Mouse (Mus musculus) adrenal gland, adult 18-20 months (tissue): ENCODE measurements around the gene Il10rb. TPM values are rescaled to one million over a fixed set of nuclear protein-coding genes. Genes with fewer than 3 reads are reported as not detected.
"Not testable (repeated sequence)": the region's sequence is repeated elsewhere in the genome, so short reads cannot be mapped to it uniquely, and the experiment has no call there.

ENCODE experiments used
- DNase-seq, 2 experiments: peaks; one replicate each; pipeline ENCODE4 v3.0.0; 2021 to 2022; ENCODE audit warnings: low spot score in 2 of 2
- total RNA-seq, 2 experiments: library from RNA; stranded (reverse); gene quantifications; 1 replicate in 1 of 2; 2 replicates in 1 of 2; pipeline ENCODE4 v1.2.3; 2021

Il10rb gene
- total RNA-seq, 2 experiments from 2014 or later: 176 to 268 TPM

- no peak for DNase-seq
Observed at GRCm38 (mm10) chr16:91413102-91413844, 7.3 kb downstream of the Il10rb start.

- DNase-seq: no peak
Observed at GRCm38 (mm10) chr16:91415391-91416189, 9.6 kb downstream of the Il10rb start.

- no peak for DNase-seq
Observed at GRCm38 (mm10) chr16:91416357-91416756, 10.4 kb downstream of the Il10rb start.

- DNase-seq: no peak
Observed at GRCm38 (mm10) chr16:91416938-91417337, 11.0 kb downstream of the Il10rb start.

GRCm38 (mm10) chr16:91418531-91418930 is 12.6 kb downstream of the Il10rb start:
- no peak for DNase-seq

- no peak for DNase-seq
Observed at GRCm38 (mm10) chr16:91425816-91426215, 19.9 kb downstream of the Il10rb start.

- DNase-seq: no peak
Observed at GRCm38 (mm10) chr16:91426586-91426985, 20.6 kb downstream of the Il10rb start.

- DNase-seq: no peak
Observed at GRCm38 (mm10) chr16:91427461-91427860, 21.5 kb downstream of the Il10rb start.

- no peak for DNase-seq
Observed at GRCm38 (mm10) chr16:91428259-91428865, 22.4 kb downstream of the Il10rb start.

GRCm38 (mm10) chr16:91432720-91433328 is 26.9 kb downstream of the Il10rb start:
- DNase-seq: no peak

- DNase-seq: no peak
Observed at GRCm38 (mm10) chr16:91433329-91433933, 27.5 kb downstream of the Il10rb start.

- DNase-seq: no peak
Observed at GRCm38 (mm10) chr16:91434119-91434518, 28.2 kb downstream of the Il10rb start.

GRCm38 (mm10) chr16:91438081-91438480 is 32.1 kb downstream of the Il10rb start:
- DNase-seq: no peak

- not testable (repeated sequence) for DNase-seq
Observed at GRCm38 (mm10) chr16:91438599-91438998, 32.6 kb downstream of the Il10rb start.

- peak; percentile 24 to 55 for DNase-seq
Observed at GRCm38 (mm10) chr16:91441366-91441765, 35.4 kb downstream of the Il10rb start.

GRCm38 (mm10) chr16:91441811-91442240 is 35.9 kb downstream of the Il10rb start:
- DNase-seq: no peak

GRCm38 (mm10) chr16:91442446-91442845 is 36.5 kb downstream of the Il10rb start:
- no peak for DNase-seq

GRCm38 (mm10) chr16:91443211-91443611 is 37.2 kb downstream of the Il10rb start:
- no peak for DNase-seq

GRCm38 (mm10) chr16:91444847-91445246 is 38.9 kb downstream of the Il10rb start:
- no peak for DNase-seq

GRCm38 (mm10) chr16:91445566-91445965 is 39.6 kb downstream of the Il10rb start:
- no peak for DNase-seq
